Mouse (Mus musculus) lung, postnatal 0 days (tissue): ENCODE measurements around the gene Mrps31.

Source experiments
- CTCF ChIP-seq: IDR thresholded peaks from 2 replicates; pipeline ENCODE4 v1.5.1; 2016; ENCODE audit warnings: antibody characterized with exemption, mild to moderate bottlenecking
- EP300 ChIP-seq: IDR thresholded peaks from 2 replicates; pipeline ENCODE4 v1.6.1; 2016; ENCODE audit warnings: antibody characterized with exemption, mild to moderate bottlenecking, control low read depth

GRCm38 (mm10) chr8:22389874-22390273 lies 21.3 kb upstream of the Mrps31 start:
- TF ChIP-seq CTCF, result no peak
- no peak for TF ChIP-seq EP300
